Mouse (Mus musculus): ENCODE measurements at regions not wholly inside any gene's neighbourhood (a gene's known extent, or its start where the extent isn't known, plus 50 kb on each side); places are given as distances from the start of the nearest gene placed in this dataset.
A peak's percentile ranks its signal among the peaks of the same experiment; 100 is the strongest.

GRCm38 (mm10) chr6:143373686-143374273 lies 206.8 kb downstream of the Etnk1 start:
- peak; percentile 55 to 58 for DNase-seq

GRCm38 (mm10) chr6:143375951-143376713 lies 209.1 kb downstream of the Etnk1 start:
- no peak for DNase-seq

- DNase-seq: no peak
These were observed 210.1 kb downstream of the Etnk1 start for GRCm38 (mm10) chr6:143377121-143377520.

- DNase-seq: no peak
These were observed 211.1 kb downstream of the Etnk1 start for GRCm38 (mm10) chr6:143378126-143378525.

- DNase-seq: no peak
These were observed 213.5 kb downstream of the Etnk1 start for GRCm38 (mm10) chr6:143380490-143380889.

GRCm38 (mm10) chr6:143386597-143387450 lies 219.8 kb downstream of the Etnk1 start:
- no peak for DNase-seq

GRCm38 (mm10) chr6:143393543-143394207 lies 226.7 kb downstream of the Etnk1 start:
- DNase-seq: no peak

GRCm38 (mm10) chr6:143394377-143394776 lies 227.4 kb downstream of the Etnk1 start:
- DNase-seq: no peak

- DNase-seq: no peak
These were observed 234.4 kb downstream of the Etnk1 start for GRCm38 (mm10) chr6:143401436-143401835.

- DNase-seq: no peak
These were observed 234.9 kb downstream of the Etnk1 start for GRCm38 (mm10) chr6:143401921-143402320.

GRCm38 (mm10) chr6:143402766-143403165 lies 235.7 kb downstream of the Etnk1 start:
- no peak for DNase-seq

GRCm38 (mm10) chr6:143404521-143404920 lies 237.5 kb downstream of the Etnk1 start:
- no peak for DNase-seq

GRCm38 (mm10) chr6:143412056-143412455 lies 245.0 kb downstream of the Etnk1 start:
- no peak for DNase-seq

- DNase-seq: no peak
These were observed 245.7 kb downstream of the Etnk1 start for GRCm38 (mm10) chr6:143412721-143413120.

GRCm38 (mm10) chr6:143414590-143415382 lies 247.8 kb downstream of the Etnk1 start:
- no peak for DNase-seq

- DNase-seq: no peak
These were observed 248.4 kb downstream of the Etnk1 start for GRCm38 (mm10) chr6:143415383-143415778.

- DNase-seq: no peak
These were observed 252.9 kb downstream of the Etnk1 start for GRCm38 (mm10) chr6:143419872-143420271.

- DNase-seq: no peak
These were observed 256.0 kb downstream of the Etnk1 start for GRCm38 (mm10) chr6:143423026-143423425.

- no peak for DNase-seq
These were observed 258.3 kb downstream of the Etnk1 start for GRCm38 (mm10) chr6:143425182-143425829.

GRCm38 (mm10) chr6:143431896-143432450 lies 265.0 kb downstream of the Etnk1 start:
- no peak for DNase-seq
